Mouse (Mus musculus): ENCODE data around the gene Tmem121.
"Not testable (repeated sequence)": the region's sequence is repeated elsewhere in the genome, so short reads cannot be mapped to it uniquely, and the experiment has no call there.

Tmem121 gene

GRCm38 (mm10) chr12:113221289-113221688 is 35.6 kb downstream of the Tmem121 start:
- peak; percentile 46 for DNase-seq (ENCODE audit: low spot score)

DNA sequence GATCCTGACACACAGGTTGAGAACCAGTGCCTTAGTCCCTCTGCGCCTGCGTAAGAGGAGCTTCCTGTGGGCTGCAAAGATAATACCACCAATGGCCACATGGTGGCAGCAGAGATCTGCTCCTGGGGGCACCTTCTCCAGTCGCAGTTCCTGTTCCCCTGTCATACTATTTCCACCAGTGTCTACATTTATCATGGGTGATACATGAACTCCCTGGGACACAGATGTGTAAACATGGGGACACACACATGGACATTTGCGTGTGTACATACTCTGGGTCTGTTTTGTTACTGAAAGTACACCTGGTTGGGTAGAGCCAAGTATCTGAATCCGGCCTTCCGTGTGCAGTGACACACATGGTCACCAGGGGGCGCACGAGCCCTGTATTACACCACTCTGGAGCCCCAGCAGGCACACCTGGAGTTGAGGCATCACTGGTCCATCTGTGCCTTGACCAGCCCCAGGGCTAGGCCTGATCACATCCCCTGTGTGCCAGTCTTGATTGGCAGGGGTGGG is 36.4 kb downstream of the Tmem121 start:
- peak; percentile 90 for DNase-seq (ENCODE audit: low spot score)

DNA sequence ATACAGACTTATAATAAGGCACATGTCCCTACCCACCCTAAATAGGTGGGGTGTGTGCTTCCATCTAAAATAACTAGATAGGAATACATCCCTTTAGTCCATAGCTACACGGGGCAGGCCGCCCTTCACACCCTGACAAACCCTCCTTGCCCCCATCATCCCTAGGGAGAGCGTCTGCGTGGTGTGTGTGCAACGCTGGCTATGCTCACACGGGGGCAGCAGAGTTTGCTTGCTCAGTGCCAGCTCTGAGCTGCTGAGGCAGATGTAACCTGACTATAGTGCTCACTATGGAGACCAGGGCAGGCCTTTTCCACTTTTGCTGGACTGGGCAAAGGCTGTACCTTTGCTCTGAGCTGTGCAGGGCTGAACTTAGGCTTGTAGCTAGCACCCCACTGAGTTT is 37.0 kb downstream of the Tmem121 start:
- DNase-seq (ENCODE audit: low spot score) = peak; percentile 48

- peak; percentile 39 for DNase-seq (ENCODE audit: low spot score)
Measured at GRCm38 (mm10) chr12:113224206-113224605, 38.5 kb downstream of the Tmem121 start.

DNA sequence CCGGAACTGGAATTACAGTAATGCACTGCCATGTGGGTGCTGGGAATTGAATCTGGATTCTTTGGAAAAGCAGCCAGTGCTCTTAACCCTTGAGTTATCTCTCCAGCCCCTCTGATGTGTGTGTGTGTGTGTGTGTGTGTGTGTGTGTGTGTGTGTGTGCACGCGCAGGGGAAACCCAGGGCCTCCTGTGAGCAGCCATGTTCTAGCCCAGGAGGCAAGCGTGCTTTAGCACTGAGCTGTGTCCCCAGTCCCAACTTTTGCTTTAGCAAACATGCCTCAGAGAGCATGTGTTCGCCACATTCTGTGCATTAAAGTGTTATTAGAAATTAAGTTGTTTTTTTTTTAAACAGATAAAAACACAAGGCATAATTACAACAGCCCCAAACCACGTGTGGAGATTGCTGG is 39.0 kb downstream of the Tmem121 start:
- DNase-seq (ENCODE audit: low spot score) = no peak

GRCm38 (mm10) chr12:113227970-113228593 is 42.4 kb downstream of the Tmem121 start:
- DNase-seq (ENCODE audit: low spot score) = peak; percentile 48

DNA sequence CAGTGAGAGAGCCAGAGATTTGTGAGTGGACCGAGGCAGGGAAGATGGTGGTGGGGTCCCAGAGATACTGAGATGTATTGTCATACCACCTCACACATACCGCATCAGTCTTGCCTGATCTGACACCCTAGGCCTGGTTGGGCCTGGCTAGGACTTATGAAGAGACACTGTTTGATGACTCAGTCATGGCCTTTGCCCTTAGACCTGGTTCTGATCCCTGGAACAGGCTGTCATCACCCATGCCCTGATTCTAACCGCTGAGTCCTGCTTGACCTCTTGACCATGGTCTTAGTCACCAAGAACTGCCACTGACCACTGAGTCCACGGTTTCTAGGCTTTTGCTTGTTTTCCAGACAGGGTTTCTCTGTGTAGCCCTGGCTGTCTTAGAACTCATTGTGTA is 45.0 kb downstream of the Tmem121 start:
- DNase-seq (ENCODE audit: low spot score) = no peak

DNA sequence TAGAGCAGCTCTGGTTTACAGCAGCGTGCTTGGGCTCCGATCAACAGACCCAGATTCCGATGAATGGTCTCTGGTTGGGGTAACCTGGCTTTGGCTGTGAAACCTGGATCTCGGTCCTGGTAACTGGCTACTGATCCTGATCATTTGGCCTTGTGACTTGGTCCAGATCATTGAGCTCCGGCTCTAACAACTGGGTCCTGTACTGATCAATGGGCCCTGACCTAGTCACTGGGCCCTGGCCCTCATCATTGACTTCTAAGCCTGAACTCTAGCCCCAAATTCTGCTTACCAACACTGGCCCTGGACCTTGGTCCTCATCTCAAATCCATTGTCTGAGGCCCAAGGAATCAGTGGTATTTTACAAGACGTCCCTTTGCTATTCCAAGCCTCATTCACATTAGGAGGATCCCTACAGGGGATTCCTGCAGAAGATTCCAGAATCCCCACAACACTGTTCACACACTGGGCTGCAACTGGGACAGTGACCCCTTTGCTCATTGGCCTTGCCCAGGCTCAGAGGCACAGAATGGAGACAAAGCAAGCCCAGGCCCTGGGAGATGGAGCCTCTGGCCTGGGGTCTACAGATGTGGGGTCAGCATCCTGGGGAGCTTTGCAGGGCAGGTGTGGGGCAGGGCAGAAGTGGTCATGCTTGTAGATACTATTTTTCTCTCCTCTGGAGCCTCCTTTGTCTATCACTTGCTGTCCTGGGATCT is 46.0 kb downstream of the Tmem121 start:
- not testable (repeated sequence) for DNase-seq (ENCODE audit: low spot score)

DNA sequence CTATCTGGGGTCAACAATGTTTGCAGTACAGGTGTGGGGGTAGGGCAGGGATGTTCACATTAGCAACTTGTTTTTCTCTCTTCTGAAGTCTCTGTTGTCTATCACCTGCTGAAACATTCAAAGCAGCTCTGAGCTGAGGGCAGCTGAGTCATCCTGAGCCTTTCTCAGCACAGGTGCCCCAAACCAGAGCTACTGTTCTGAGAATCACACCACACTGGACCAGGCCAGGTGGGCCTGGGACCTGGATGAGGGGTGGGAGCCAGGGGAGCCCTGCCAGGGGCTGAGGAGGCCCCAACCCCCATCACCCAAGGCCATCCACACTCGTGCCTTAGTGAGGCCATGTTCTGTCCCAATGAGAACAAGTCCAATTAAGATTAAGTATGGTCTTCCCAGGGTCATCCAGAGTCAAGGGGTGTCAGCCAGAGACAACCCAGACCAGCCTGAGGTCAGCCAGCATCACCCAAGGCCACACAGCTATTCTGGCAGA is 46.6 kb downstream of the Tmem121 start:
- DNase-seq (ENCODE audit: low spot score) = not testable (repeated sequence)
